Mouse (Mus musculus): Measurements from ENCODE around the gene Tmem165. TPM values are rescaled to one million over a fixed set of nuclear protein-coding genes. Genes with fewer than 3 reads are reported as not detected.
A peak's percentile ranks its signal among the peaks of the same experiment; 100 is the strongest.

The Tmem165 gene
- polyA plus RNA-seq (2015; fragmentation: Nextera tagmentation; extraction: Ambion mirVana): 52.3 and 56.3 TPM in 2 replicates

DNA sequence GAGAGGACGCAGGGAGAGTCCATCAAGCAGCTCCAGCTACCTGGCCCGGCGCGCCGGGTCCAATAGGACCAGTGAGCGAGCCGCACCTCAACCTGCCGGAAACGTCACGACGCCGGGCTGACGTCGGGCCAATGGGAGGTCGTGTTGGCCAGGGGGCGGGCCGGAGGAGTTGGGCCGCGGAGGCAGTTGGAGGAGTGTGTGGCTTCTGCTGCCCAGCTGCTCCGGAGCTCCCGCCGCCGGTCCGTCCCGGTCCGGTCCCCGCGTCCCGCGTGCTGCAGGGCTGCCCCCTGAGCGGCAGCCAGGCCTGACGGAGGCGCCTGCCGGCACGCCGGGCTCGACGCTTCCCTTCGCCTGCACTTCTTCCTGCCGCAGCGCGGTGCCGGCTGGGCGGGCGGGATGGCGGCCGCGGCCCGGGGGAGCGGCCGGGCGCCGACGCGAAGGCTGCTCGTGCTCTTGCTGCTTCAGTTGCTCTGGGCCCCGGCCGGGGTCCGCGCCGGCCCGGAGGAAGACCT is at the start of gene Tmem165:
Gene Tmem165 (plus strand): TSS at position 131 of the 512 bp plus-strand sequence.
- H3K27ac ChIP-seq: peak within 1 kb of the TSS; percentile 98
- WGBS: 0% methylated on average over 57 of the region's 62 CpGs
- peaks cover 5% of the 10 kb centered on the region; the same call in 1 of the 2 replicates for H3K36me3 ChIP-seq
- H3K4me3 ChIP-seq: peak within 1 kb of the TSS; percentile 93
- ATAC-seq (ENCODE audit: low FRiP score): peak; percentile 99
- H3K4me2 ChIP-seq: peak within 1 kb of the TSS; percentile 77
- H3K27me3 ChIP-seq: no peaks in the 10 kb centered on the region
- peaks cover 33% of the 10 kb centered on the region for H3K4me1 ChIP-seq (replicated peaks)
- no peaks in the 10 kb centered on the region for H3K9me3 ChIP-seq
- H3K9ac ChIP-seq: peak within 1 kb of the TSS; percentile 95

- Histone ChIP-seq H3K4me2 (no peak overlapping the region), H3K4me1 (replicated peaks) (peaks cover 8% of the 10 kb centered on the region), H3K9me3 (no peaks in the 10 kb centered on the region), H3K27ac (no peak overlapping the region), H3K4me3 (no peak overlapping the region), H3K9ac (no peak overlapping the region), H3K36me3 (no peaks in the 10 kb centered on the region), H3K27me3 (no peaks in the 10 kb centered on the region)
- no peak for ATAC-seq (ENCODE audit: low FRiP score)
- WGBS: 74% methylated on average over 1 of the region's 1 CpGs
These were observed 48.0 kb upstream of the Tmem165 start for GRCm38 (mm10) chr5:76135644-76136043.

GRCm38 (mm10) chr5:76136271-76136670 is 47.4 kb upstream of the Tmem165 start:
- no peak for ATAC-seq (ENCODE audit: low FRiP score)

DNA sequence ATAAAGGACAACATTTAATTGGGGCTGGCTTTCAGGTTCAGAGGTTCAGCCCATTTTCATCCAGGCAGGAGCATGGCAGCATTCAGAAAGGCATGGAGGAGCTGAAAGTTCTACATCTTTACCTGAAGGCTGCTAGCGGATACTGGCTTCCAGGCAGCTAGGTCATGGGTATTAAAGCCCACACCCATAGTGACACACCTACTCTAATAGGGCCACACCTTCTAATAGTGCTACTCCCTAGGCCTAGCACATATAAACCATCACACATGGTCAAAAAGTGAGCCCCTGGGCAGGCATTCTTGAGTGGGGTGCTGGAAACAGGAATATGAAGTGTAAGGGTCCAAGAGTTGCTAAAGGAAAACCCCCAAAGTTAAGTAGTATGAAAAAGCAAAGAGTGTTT is 46.1 kb upstream of the Tmem165 start:
- no peak overlapping the region for H3K4me2 ChIP-seq
- no peak for ATAC-seq (ENCODE audit: low FRiP score)
- H3K36me3 ChIP-seq: no peaks in the 10 kb centered on the region
- 96% methylated on average over 1 of the region's 1 CpGs for WGBS
- no peak overlapping the region for H3K9ac ChIP-seq
- no peaks in the 10 kb centered on the region for H3K27me3 ChIP-seq
- no peak overlapping the region for H3K4me3 ChIP-seq
- no peak overlapping the region for H3K27ac ChIP-seq
- H3K4me1 ChIP-seq (replicated peaks): peaks cover 13% of the 10 kb centered on the region
- H3K9me3 ChIP-seq: no peaks in the 10 kb centered on the region

More at GRCm38 (mm10) chr5:76136271-76136670, 47.4 kb upstream of the Tmem165 start:
- no peaks in the 10 kb centered on the region for H3K9me3 ChIP-seq
- WGBS: 93% methylated on average over 3 of the region's 3 CpGs
- no peak overlapping the region for H3K4me3 ChIP-seq
- H3K9ac ChIP-seq: no peak overlapping the region
- H3K27ac ChIP-seq: no peak overlapping the region
- no peak overlapping the region for H3K4me2 ChIP-seq
- no peaks in the 10 kb centered on the region for H3K36me3 ChIP-seq
- H3K27me3 ChIP-seq: no peaks in the 10 kb centered on the region
- H3K4me1 ChIP-seq (replicated peaks): peaks cover 11% of the 10 kb centered on the region

DNA sequence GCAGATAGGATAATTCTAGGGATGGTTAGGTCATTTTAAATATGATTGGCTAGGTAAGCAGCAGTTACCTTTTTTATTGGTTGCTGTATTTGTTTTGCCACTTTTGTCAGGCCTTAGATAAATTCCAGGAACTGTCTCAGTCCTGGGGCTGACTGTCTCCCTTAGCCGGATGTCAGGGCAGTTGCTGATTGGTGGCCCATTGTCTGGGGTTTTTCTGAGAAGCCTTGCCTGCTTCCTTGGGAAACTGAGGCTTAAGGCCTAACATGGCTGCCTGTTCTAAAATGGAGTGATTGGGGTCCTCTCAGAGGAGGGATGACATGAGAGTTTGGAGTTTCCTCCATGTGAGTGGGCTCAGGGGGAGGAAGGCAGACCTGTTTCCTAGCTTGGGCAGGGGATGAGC is 45.6 kb upstream of the Tmem165 start:
- H3K36me3 ChIP-seq: no peaks in the 10 kb centered on the region
- 63% methylated on average over 1 of the region's 1 CpGs for WGBS
- no peak for ATAC-seq (ENCODE audit: low FRiP score)
- no peak overlapping the region for H3K4me2 ChIP-seq
- no peaks in the 10 kb centered on the region for H3K9me3 ChIP-seq
- H3K4me3 ChIP-seq: no peak overlapping the region
- H3K4me1 ChIP-seq (replicated peaks): peaks cover 13% of the 10 kb centered on the region
- no peak overlapping the region for H3K9ac ChIP-seq
- no peaks in the 10 kb centered on the region for H3K27me3 ChIP-seq
- no peak overlapping the region for H3K27ac ChIP-seq

DNA sequence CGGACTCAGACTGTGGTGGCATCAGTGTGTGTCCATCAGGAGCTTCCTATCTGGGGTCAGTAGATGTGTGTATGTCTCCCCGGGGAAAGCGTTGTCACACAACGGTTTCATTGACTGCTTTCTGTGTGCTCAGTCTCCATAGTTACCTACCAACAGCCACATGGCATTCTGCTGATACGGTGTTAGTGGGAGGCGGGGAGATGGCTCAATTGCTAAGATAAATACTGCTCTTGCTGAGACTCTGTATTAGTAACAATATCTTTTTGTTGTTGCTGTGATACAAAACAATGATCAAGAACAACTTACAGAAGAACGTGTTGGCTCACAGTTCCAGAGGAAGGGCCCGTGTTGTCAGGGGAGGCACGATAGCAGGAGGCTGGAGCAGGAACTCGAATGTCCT is 45.2 kb upstream of the Tmem165 start:
- no peak overlapping the region for H3K9ac ChIP-seq
- H3K4me3 ChIP-seq: no peak overlapping the region
- no peak overlapping the region for H3K4me2 ChIP-seq
- peaks cover 13% of the 10 kb centered on the region for H3K4me1 ChIP-seq (replicated peaks)
- H3K9me3 ChIP-seq: no peaks in the 10 kb centered on the region
- WGBS: 17% methylated on average over 10 of the region's 10 CpGs
- no peaks in the 10 kb centered on the region for H3K36me3 ChIP-seq
- no peak overlapping the region for H3K27ac ChIP-seq
- H3K27me3 ChIP-seq: no peaks in the 10 kb centered on the region
- no peak for ATAC-seq (ENCODE audit: low FRiP score)

DNA sequence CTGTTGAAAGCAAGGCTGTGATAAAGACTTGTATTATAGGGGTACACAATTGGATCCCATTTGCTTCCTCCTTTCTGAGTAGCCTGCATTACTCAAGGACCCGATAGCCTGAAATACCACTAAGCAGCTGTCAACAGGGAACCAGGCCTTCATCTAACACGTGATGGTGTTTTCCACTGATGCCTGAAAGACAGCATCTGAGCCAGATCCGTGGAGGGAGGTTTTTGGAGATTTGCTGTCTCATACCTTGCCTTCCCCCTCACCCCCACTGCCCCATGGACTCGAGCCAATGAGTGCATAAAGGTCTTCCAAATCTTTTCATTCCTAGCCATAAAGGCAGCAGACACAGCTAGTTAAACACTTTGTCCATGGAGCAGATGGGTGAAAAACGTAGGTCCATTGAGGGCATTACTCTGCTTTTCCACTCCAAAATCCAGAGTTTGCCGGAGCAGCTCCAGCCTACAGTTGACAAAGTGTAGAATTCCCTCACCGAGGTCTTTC is 44.5 kb upstream of the Tmem165 start:
- Histone ChIP-seq H3K36me3 (no peaks in the 10 kb centered on the region), H3K4me3 (peak overlapping the region; percentile 66), H3K27me3 (no peaks in the 10 kb centered on the region), H3K9ac (no peak overlapping the region), H3K4me1 (replicated peaks) (peaks cover 13% of the 10 kb centered on the region), H3K9me3 (no peaks in the 10 kb centered on the region), H3K27ac (no peak overlapping the region), H3K4me2 (peak overlapping the region; percentile 78)
- ATAC-seq (ENCODE audit: low FRiP score): no peak
- 40% methylated on average over 7 of the region's 7 CpGs for WGBS

DNA sequence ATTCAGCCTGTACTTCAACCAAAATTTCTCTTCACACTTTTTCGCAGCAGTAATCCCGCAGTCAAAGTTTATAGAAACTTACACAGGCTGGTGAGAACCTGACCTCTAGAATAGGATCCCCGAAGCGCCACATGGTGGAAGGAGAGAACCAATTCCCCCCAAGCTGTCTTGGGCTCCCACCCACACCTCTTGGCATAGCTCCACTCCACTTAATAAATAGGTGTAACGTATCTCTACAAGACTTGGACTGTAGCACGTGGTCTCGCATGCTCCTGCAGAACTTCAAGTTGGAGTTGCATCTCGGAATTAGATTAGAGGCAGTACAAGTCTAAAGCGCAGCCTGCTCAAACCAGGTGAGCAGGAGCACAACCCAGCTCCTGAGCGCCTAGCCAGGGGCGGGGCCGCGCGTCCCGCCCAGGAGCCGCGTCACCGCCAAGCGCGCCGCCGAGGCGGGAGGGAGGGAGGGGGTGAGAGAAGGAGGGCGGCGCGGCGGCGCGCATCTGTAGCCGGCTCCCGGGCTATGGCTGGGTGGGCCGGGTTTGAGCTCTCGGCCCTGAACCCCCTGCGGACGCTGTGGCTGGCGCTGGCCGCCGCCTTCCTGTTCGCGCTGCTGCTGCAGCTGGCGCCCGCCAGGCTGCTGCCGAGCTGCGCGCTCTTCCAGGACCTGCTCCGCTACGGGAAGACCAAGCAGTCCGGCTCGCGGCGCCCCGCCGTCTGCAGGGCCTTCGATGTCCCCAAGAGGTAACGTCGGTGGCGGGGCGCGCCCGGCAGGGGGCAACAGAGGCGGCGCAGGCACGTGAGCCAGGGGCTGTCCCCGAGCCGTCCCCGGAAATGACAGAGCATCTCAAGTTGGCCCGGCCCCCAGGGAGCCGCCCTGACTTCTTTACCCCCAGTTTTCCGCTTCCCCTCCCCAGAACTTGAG is 43.6 kb upstream of the Tmem165 start, which contains the start of gene Srd5a3:
Gene Srd5a3 (plus strand): TSS at position 464 of the 922 bp plus-strand sequence.
- peak within 1 kb of the TSS; percentile 93 for H3K27ac ChIP-seq
- peak; percentile 97 for ATAC-seq (ENCODE audit: low FRiP score)
- H3K4me2 ChIP-seq: peak within 1 kb of the TSS; percentile 78
- peak within 1 kb of the TSS; percentile 66 for H3K4me3 ChIP-seq
- WGBS: under 1% methylated on average over 67 of the region's 69 CpGs
- H3K9ac ChIP-seq: peak within 1 kb of the TSS; percentile 85
- H3K4me1 ChIP-seq (replicated peaks): peaks cover 13% of the 10 kb centered on the region
- H3K9me3 ChIP-seq: no peaks in the 10 kb centered on the region
- no peaks in the 10 kb centered on the region for H3K27me3 ChIP-seq
- H3K36me3 ChIP-seq: no peaks in the 10 kb centered on the region

GRCm38 (mm10) chr5:76140730-76141066 is 43.0 kb upstream of the Tmem165 start:
- H3K4me2 ChIP-seq: peak overlapping the region; percentile 78
- H3K4me3 ChIP-seq: peak overlapping the region; percentile 66
- H3K27ac ChIP-seq: peak overlapping the region; percentile 93
- peak; percentile 62 for ATAC-seq (ENCODE audit: low FRiP score)
- peak overlapping the region; percentile 85 for H3K9ac ChIP-seq
- peaks cover 13% of the 10 kb centered on the region for H3K4me1 ChIP-seq (replicated peaks)
- no peaks in the 10 kb centered on the region for H3K9me3 ChIP-seq
- no peaks in the 10 kb centered on the region for H3K36me3 ChIP-seq
- WGBS: 9% methylated on average over 9 of the region's 9 CpGs
- H3K27me3 ChIP-seq: no peaks in the 10 kb centered on the region

DNA sequence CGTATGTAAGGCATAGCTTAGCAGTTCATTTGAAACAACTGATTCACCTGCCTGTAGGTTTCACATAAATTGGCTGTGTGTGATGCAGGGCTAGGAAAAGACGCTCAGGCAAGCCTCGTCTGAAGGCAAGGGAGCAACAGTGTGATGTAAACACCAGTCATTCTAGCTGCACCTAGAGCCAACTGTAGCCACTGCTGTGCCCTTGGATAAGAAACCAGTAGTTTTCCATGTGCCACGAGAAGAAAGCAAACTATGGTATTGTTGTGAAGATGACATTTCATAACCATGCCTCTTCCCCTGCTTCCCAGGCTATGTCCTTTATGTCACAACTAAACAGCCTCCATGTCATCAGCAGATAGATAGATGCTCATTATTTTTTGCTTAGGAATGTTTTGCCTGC is 40.3 kb upstream of the Tmem165 start:
- H3K4me1 ChIP-seq (replicated peaks): peaks cover 13% of the 10 kb centered on the region
- no peak overlapping the region for H3K4me2 ChIP-seq
- no peaks in the 10 kb centered on the region; the same call in 1 of the 2 replicates for H3K36me3 ChIP-seq
- H3K9me3 ChIP-seq: no peaks in the 10 kb centered on the region
- no peak overlapping the region for H3K27ac ChIP-seq
- H3K27me3 ChIP-seq: no peaks in the 10 kb centered on the region
- 90% methylated on average over 4 of the region's 4 CpGs for WGBS
- H3K9ac ChIP-seq: no peak overlapping the region
- ATAC-seq (ENCODE audit: low FRiP score): no peak
- H3K4me3 ChIP-seq: no peak overlapping the region

DNA sequence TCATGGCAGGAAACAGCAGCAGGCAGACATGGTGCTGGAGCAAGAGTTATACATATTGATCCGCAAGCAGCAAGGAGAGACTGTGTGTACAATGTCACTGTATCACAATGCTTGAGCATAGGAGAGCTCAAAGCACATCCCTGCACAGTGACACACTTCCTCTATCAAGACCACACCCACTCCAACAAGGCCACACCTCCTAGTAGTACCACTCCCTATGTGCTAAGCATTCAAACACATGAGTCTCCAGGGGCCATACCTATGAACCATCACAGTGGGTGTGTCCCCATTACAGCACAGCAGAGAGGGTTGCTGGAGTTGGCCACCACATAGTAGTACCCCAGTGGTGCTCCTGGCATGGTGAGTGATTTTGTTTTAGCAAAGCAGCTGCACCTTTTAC is 37.3 kb upstream of the Tmem165 start:
- Histone ChIP-seq H3K9me3 (no peaks in the 10 kb centered on the region), H3K27me3 (no peaks in the 10 kb centered on the region), H3K9ac (no peak overlapping the region), H3K36me3 (peaks cover 20% of the 10 kb centered on the region), H3K4me2 (no peak overlapping the region), H3K4me3 (no peak overlapping the region), H3K4me1 (replicated peaks) (peaks cover under 1% of the 10 kb centered on the region; the same call in 1 of the 2 replicates), H3K27ac (no peak overlapping the region)
- ATAC-seq (ENCODE audit: low FRiP score): no peak
- WGBS: 97% methylated on average over 1 of the region's 1 CpGs

- no peaks in the 10 kb centered on the region for H3K27me3 ChIP-seq
- H3K4me2 ChIP-seq: no peak overlapping the region
- H3K9ac ChIP-seq: no peak overlapping the region
- H3K4me3 ChIP-seq: no peak overlapping the region
- ATAC-seq (ENCODE audit: low FRiP score): no peak
- 93% methylated on average over 6 of the region's 6 CpGs for WGBS
- H3K27ac ChIP-seq: no peak overlapping the region
- H3K36me3 ChIP-seq: peaks cover 36% of the 10 kb centered on the region
- no peaks in the 10 kb centered on the region for H3K4me1 ChIP-seq (replicated peaks)
- H3K9me3 ChIP-seq: no peaks in the 10 kb centered on the region
These were observed 34.2 kb upstream of the Tmem165 start for GRCm38 (mm10) chr5:76149436-76149835.

Data from hindbrain, embryonic 13.5 days (tissue).